Mouse (Mus musculus) adrenal gland, postnatal 14 days (tissue): ENCODE data around the gene Exoc5. TPM values are rescaled to one million over a fixed set of nuclear protein-coding genes. Genes with fewer than 3 reads are reported as not detected.
"Not testable (repeated sequence)": the region's sequence is repeated elsewhere in the genome, so short reads cannot be mapped to it uniquely, and the experiment has no call there.

ENCODE experiments used
- DNase-seq: peaks from one replicate; pipeline ENCODE4 v3.0.0; 2021; ENCODE audit warnings: mixed read lengths
- long read RNA-seq, 2 experiments: library from polyadenylated mRNA; stranded (forward); transcript quantifications; one replicate each; pipeline ENCODE4 v2.0.0; 2021
- total RNA-seq: library from RNA; stranded (reverse); gene quantifications from 2 replicates; pipeline ENCODE4 v1.2.3, GENCODE M21; 2021

The Exoc5 gene
- total RNA-seq, result 37.4 and 40.7 TPM in 2 replicates
- long read RNA-seq, experiment 1, full-length matches to known transcripts, result 24 of 30 reads
- long read RNA-seq, experiment 1, partial matches to known transcripts, result 1 of 30 reads
- long read RNA-seq, experiment 1, other reads (novel, unspliced or antisense), result 5 of 30 reads
- long read RNA-seq, experiment 2, full-length matches to known transcripts, result 28 of 31 reads
- long read RNA-seq, experiment 2, partial matches to known transcripts, result 0 of 31 reads
- long read RNA-seq, experiment 2, other reads (novel, unspliced or antisense), result 3 of 31 reads

GRCm38 (mm10) chr14:49066274-49066823, at the start of gene Exoc5:
Gene Exoc5, minus strand, starts transcription at chr14:49066653.
- DNase-seq, result peak; percentile 98

GRCm38 (mm10) chr14:49091755-49092154, 25.3 kb upstream of the Exoc5 start:
- not testable (repeated sequence) for DNase-seq

GRCm38 (mm10) chr14:49091277-49091676, 24.8 kb upstream of the Exoc5 start:
- no peak for DNase-seq

- no peak for DNase-seq
Measured at GRCm38 (mm10) chr14:49090102-49090501, 23.6 kb upstream of the Exoc5 start.

GRCm38 (mm10) chr14:49089461-49090058, 23.1 kb upstream of the Exoc5 start:
- DNase-seq, result no peak

GRCm38 (mm10) chr14:49088155-49089048, 21.9 kb upstream of the Exoc5 start:
- no peak for DNase-seq

GRCm38 (mm10) chr14:49086522-49086921, 20.1 kb upstream of the Exoc5 start:
- no peak for DNase-seq

- DNase-seq, result no peak
Measured at GRCm38 (mm10) chr14:49078820-49079219, 12.4 kb upstream of the Exoc5 start.

GRCm38 (mm10) chr14:49074361-49074760, 7.9 kb upstream of the Exoc5 start:
- DNase-seq, result no peak

GRCm38 (mm10) chr14:49073896-49074295, 7.4 kb upstream of the Exoc5 start:
- no peak for DNase-seq

GRCm38 (mm10) chr14:49072837-49073236, 6.4 kb upstream of the Exoc5 start:
- DNase-seq, result no peak

- DNase-seq, result peak; percentile 63
Measured at GRCm38 (mm10) chr14:49065529-49066273, 752 bp downstream of the Exoc5 start, which contains the start of gene Ap5m1. Gene Ap5m1, plus strand, starts transcription at chr14:49066097.

- DNase-seq, result no peak
Measured at GRCm38 (mm10) chr14:49063838-49064237, 2.6 kb downstream of the Exoc5 start.

- DNase-seq, result no peak
Measured at GRCm38 (mm10) chr14:49049492-49049891, 17.0 kb downstream of the Exoc5 start.

GRCm38 (mm10) chr14:49045610-49046009, 20.8 kb downstream of the Exoc5 start:
- no peak for DNase-seq

- no peak for DNase-seq
Measured at GRCm38 (mm10) chr14:49028991-49029390, 37.5 kb downstream of the Exoc5 start.

GRCm38 (mm10) chr14:49027779-49028368, 38.6 kb downstream of the Exoc5 start:
- no peak for DNase-seq

GRCm38 (mm10) chr14:49027040-49027778, 39.2 kb downstream of the Exoc5 start:
- no peak for DNase-seq

GRCm38 (mm10) chr14:49019765-49020164, 46.7 kb downstream of the Exoc5 start:
- no peak for DNase-seq

GRCm38 (mm10) chr14:49008399-49009189, 57.9 kb downstream of the Exoc5 start:
- DNase-seq, result no peak
